Mouse (Mus musculus) bone marrow macrophage, adult 2 months (primary cell): Measurements from ENCODE around the gene Haus5.

Experiments used
- CTCF ChIP-seq: IDR thresholded peaks from 2 replicates; pipeline ENCODE4 v1.5.1; 2012; ENCODE audit warnings: low read depth, mild to moderate bottlenecking, low read length, moderate library complexity
- POLR2A ChIP-seq: IDR thresholded peaks from 2 replicates; pipeline ENCODE4 v1.6.1; 2012; ENCODE audit warnings: mild to moderate bottlenecking, low read depth, low read length, borderline replicate concordance

DNA sequence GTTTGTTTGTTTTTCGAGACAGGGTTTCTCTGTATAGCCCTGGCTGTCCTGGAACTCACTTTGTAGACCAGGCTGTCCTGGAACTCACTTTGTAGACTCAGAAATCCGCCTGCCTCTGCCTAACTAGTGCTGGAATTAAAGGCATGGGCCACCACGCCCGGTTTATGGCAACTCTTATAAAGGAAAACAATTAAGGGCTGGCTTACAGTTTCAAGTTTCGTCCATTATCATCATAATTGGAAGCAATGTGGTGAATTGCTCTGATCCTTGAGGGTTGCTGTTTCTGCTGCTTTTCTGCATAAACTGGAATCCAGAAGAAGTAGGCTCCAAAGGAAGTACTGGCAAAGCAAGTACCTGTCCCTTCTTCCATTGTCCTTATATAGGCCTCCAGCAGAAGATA, 38.1 kb downstream of the Haus5 start:
- TF ChIP-seq CTCF (no peak), POLR2A (no peak)
